Mouse (Mus musculus) c-Kit-positive CD71-negative TER-119-negative erythroid progenitor cells, embryonic 14.5 days (primary cell): ENCODE data around the gene Art3.
A peak's percentile ranks its signal among the peaks of the same experiment; 100 is the strongest.

Source experiments
- DNase-seq: peaks from one replicate; pipeline ENCODE4 v3.0.0-alpha.2; 2013; ENCODE audit warnings: low read depth

The Art3 gene

DNA sequence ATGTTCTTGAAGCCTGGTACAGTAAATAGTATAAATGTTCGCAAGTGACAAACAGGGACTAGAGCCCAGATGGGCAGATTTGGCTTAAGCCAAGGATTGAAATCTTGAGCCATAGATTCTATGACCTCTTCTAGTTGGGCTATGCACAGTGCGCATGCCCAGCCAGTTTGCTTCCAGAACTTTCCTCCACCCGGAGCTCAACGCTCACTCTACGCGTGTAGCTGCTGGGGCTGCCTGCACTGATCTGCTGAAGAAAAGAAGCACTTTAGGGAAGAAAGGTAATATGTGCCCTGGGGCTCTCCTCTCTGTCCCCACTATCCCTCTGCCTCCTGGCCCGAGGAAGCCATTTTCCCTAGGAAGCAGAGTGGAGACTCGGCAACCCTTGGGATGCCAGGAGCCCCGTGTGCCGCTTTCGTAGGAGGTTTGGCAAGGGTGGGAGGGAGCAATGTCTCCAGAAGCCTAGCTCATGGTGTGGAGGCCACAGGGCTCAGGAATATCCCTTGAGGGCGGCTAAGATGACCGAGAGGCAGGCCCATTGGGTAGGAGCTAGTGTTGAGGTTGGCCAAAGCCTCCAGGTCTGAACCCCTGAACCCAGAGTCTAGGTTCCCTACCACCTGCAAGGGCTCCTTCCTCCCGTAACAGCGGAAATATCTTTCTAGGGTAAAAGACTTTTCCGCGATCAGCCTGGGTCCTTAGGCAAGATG lies at the start of gene Art3:
Art3 (plus strand) TSS at position 193 of the 704 bp plus-strand sequence.
- DNase-seq = no peak

GRCm38 (mm10) chr5:92282571-92282970 lies 49.1 kb upstream of the Art3 start:
- no peak for DNase-seq

GRCm38 (mm10) chr5:92283107-92283506 lies 48.5 kb upstream of the Art3 start:
- DNase-seq = no peak

DNA sequence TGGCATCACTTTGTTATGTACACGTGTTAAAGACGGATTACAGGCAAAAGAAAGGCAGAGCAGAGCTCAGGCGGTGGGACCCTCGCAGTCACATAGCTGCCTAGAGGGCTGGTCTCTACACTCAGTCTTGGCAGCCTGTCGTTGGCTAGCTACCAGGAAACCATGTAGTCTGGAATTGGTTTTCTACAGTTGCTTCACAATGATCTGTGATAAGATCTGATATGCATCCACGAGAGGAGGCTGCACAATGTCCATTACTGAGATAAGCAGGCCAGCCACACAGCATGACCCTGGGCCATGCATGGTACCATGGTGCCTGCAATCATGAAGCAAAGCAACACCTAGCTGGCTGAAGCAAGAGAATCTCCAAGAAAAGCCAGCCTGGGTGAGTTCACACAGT lies 43.8 kb upstream of the Art3 start:
- no peak for DNase-seq

GRCm38 (mm10) chr5:92291652-92292414 lies 39.8 kb upstream of the Art3 start:
- DNase-seq = no peak

GRCm38 (mm10) chr5:92294525-92294924 lies 37.1 kb upstream of the Art3 start:
- no peak for DNase-seq

GRCm38 (mm10) chr5:92302149-92302840 lies 29.3 kb upstream of the Art3 start:
- DNase-seq = no peak

DNA sequence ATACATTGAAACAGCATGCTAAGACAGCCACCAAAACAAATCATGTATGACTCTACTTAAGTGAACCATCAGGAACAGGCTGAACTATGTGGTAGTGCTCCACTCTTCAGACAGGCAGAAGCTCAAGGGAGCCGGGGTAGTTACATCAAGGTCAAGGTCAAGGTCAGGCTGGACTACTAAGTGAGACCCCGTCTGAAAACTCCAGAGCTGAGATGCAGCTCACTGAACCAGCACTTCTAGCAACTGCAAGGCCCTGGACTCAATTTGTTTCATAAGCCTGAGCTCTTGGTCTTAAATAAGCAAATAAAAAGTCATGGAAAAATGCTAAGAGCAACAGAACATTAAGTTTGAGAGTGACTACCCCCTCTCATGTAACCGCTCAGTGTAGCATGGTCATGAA lies 27.3 kb upstream of the Art3 start:
- DNase-seq = no peak

DNA sequence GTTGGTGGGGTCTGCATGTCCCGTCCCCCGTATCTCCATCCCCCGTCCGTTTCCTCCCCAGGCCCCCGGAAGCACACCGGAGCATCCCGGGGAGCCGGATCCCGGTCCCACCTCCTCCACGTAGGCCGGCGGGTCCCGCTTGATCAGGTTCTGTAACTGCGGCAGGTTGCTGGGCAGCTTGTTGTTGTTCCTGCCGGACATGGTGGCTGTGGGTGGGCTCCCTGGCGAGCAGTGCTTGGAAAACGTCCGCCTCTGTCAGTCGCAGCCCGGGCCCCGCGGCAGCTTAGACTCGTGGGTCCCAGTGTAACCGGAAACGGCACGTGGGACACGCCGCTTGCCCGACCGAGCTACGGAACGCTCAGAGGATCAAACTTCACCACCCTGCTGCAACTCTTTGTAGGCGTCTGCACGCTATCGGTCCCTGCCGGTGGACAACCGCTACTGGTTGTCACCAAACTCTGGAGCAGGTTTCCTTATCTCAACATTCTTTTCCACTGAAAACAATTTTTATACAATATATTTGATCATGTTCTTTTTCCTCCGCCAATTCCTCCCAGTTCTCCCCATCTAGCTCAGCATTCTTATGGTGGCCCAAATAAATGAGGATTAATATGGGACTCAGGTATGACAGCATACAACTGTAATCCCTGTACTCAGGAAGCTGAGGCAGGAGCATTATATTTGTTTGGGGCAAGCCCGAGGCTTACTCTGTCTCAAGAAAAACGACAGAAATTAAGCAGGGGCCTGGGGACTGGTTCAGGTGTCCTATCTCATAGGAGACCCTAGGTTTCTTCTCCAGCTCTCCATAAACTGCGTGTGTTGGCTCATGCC lies 21.7 kb upstream of the Art3 start, which contains the start of gene Sdad1:
Sdad1 (minus strand) TSS at position 799 of the 831 bp plus-strand sequence.
- DNase-seq = peak; percentile 87

DNA sequence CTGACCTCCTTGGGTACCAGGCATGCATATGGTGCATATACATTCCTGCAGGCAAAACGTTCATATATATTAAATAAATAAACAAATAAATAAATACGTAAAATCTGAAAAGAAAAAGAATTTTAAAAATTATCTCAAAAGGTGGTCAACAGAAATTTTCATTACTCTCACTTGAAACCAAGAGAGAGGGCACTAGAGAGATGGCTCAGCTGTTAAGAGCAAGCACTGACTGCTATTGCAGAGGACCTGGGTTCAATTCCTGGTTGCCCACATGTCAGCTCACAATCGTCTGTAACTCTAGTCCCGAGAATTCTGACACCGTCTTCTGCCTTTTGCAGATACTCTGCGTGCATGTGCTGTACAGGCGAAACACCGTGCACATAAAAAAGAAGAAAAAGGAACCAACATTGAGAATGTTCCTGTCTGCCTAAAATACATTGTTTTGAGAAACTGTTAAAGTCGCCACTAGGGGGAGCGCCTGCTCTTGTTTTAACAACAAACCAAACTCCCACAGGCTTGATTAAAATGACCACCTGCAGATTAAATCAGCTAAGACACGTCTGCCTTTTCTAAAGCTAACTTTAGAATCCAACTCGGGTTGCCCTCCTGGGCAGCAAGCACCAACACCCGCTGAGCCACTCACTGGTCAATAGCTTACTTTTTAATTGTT lies 19.4 kb upstream of the Art3 start:
- peak; percentile 83 for DNase-seq

DNA sequence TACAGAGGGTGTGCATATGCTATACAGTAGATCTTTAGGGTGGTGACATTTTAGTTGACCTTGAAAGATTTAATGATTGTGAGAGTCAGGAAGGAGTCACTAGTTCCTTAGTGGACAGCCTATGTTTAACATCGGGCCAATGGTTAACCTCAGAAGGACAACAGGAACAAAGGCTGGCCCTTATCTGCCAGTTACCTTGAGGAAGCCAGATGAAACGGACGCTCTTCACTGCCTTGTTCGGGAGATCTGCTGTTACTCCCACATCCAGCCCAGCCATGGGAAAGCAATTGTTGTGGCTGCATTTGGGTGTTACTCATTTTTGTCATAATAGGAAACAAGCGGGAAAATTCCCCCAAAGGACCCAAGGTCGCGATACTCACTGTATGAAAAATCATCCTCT lies 17.9 kb upstream of the Art3 start:
- no peak for DNase-seq

DNA sequence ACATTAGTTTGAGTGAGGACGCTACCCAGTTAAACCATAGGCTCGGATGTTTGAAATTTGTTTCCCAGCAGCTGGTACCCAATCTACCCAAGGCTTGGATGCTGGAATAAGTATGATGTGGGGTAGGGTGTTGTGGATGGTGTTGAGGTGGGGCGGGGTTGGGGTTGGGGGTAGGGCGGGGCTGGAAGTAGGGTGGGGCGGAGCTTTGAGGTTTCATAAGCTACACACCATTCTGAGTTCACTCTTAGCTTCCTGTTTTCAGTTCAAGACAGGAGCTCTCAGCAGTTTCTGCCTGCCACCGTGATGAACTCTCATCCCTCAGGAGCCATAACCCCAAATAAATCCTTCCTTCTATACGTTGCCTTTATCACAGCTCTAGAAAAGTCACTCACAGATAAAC lies 13.5 kb upstream of the Art3 start:
- DNase-seq = no peak

- DNase-seq = no peak
These were observed 13.0 kb upstream of the Art3 start for GRCm38 (mm10) chr5:92318596-92318995.

- no peak for DNase-seq
These were observed 9.8 kb upstream of the Art3 start for GRCm38 (mm10) chr5:92321631-92322400.

DNA sequence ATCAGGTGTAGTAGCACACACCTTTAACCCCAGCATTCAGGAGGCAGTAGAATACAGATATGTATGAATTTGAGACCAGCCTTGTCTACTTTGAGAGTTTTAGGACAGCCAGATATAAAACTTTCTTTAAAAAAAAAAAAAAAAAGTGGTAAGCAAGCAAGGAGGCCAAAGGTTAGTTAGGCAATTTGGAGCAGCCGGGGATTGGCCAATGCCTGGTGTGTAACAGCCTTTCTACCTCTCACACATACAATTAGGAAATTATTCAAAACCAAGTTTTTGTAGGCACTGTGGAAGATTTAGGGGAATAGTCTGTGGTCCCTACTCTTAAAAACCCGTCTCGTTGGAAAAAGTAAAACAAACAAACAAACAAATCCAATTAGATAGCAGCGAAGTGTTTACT lies 9.0 kb upstream of the Art3 start:
- no peak for DNase-seq

DNA sequence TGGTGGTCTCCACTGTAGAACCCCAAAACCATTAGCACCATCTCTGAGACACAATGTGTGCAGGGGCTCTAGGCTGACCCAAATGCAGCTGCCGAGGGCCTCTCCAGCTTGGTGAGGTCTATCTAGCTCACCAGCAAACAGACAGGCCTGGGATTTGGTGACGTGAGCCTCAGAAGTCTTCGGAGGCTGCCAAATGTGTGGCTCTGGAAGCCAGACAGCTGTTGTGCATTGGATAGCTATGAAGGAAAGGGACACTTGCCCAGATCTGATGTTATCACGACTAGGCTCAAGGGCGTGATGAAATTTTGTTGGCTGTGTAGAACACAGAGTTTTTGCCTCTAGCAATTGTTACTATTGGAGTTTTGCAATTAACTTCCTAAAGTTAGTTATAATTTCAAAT lies 8.4 kb upstream of the Art3 start:
- DNase-seq = no peak

GRCm38 (mm10) chr5:92327367-92327766 lies 4.3 kb upstream of the Art3 start:
- no peak for DNase-seq

GRCm38 (mm10) chr5:92327929-92328328 lies 3.7 kb upstream of the Art3 start, which contains the start of gene Cxcl9:
Cxcl9 (minus strand) TSS chr5:92328079.
- no peak for DNase-seq

DNA sequence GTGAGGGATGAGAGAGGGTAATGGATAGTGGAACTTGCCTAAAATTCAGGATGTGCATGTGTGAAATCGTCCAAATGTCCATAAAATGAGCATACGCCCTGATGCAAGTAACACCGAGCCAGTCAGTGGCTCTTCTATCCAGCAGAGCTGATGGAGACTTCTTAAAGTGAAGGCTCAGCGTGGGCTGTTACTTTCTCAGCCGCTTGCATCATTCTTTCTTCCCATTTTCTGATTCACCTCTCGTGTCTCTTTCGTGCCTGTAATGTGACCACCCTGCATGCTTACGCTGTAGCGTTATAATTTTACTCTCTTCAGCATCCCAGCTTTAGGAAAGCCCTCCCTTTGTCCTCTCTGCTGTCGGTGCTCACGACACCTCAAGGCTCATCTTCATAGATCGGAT lies 505 bp upstream of the Art3 start:
- DNase-seq = no peak

- no peak for DNase-seq
These were observed 773 bp downstream of the Art3 start for GRCm38 (mm10) chr5:92332359-92332840.
